Mouse (Mus musculus) thymus, adult 2 months (tissue): Measurements from ENCODE around the gene Gm42791.

ENCODE experiments used
- CTCF ChIP-seq: fragments of 200-500 bp; IDR thresholded peaks from 2 replicates; pipeline ENCODE4 v1.5.1; 2012; ENCODE audit warnings: mild to moderate bottlenecking, control low read depth, low read length, moderate library complexity, borderline replicate concordance; ENCODE audit not compliant: control insufficient read depth, poor library complexity, insufficient read depth; ENCODE audit errors: extremely low read depth
- POLR2A ChIP-seq: fragments of 200-500 bp; IDR thresholded peaks from 2 replicates; pipeline ENCODE4 v1.6.1; 2012; ENCODE audit warnings: mild to moderate bottlenecking, low read length, control low read depth, moderate library complexity; ENCODE audit not compliant: control insufficient read depth, poor library complexity, insufficient read depth; ENCODE audit errors: extremely low read depth

DNA sequence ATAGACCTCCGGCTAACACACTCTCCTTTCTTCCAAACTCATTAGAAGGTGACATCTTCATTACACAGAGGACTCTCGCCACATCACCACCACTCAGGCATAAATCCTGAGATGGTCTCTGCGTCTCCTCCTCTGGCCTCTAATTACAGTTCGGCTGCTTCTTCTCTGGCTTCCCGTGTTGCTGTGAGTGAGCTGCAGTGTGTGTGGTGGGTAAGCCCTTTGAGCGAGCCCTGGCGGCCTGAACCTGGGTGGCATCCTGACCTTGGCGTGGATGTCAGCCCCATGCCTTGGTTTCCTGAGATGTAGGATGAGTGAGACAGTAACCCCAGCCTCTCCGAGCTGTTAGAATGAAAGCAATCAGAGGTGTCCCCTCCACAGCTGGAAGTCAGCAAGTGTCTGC, 46.4 kb downstream of the Gm42791 start:
- TF ChIP-seq POLR2A (no peak), CTCF (no peak)
